ENCODE assay signal across 31 mouse cellular contexts in the genomic region with DNA sequence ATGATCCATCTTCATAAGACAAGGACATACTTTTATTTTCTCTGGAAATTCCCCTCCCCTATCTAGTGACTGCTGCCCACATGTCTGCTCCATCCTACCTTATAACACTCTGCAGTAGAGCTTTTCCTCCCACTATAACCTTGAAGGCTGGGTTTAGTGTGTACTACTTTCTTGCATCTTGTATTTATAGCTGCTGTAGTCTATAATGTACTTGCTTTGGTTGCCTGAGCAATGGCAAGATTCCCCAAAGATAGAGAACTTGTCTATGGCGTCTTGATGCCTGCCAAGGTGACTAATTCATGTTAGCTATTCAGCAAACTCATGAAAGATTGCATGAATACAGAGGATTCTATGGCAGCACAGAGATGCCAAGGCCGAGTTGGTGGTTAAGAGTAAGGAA.
"Had no signal": no experiment of that assay in that cellular context is flagged by ENCODE, and none has a peak within 500 bp of the region (broad histone marks: within the 10 kb centered on the region; RNA-seq: fewer than 3 reads in every experiment).

No protein-coding gene starts in this region.

- ATAC-seq: liver, embryonic 12.5 days; liver, postnatal 0 days; lung, postnatal 0 days; midbrain, embryonic 13.5 days; midbrain, embryonic 15.5 days; midbrain, embryonic 16.5 days had no signal

- H3K4me1 ChIP-seq: limb, embryonic 13.5 days; limb, embryonic 15.5 days; liver, embryonic 12.5 days; liver, embryonic 13.5 days; liver, embryonic 15.5 days; lung, embryonic 15.5 days had no signal

- H3K27ac ChIP-seq: limb, embryonic 10.5 days; limb, embryonic 12.5 days; limb, embryonic 13.5 days; limb, embryonic 15.5 days; liver, embryonic 12.5 days; liver, embryonic 13.5 days; liver, embryonic 14.5 days; liver, embryonic 15.5 days; lung, embryonic 15.5 days; macrophage; midbrain, embryonic 10.5 days; midbrain, embryonic 12.5 days; midbrain, embryonic 13.5 days; midbrain, embryonic 15.5 days had no signal

- DNase-seq: left cerebral cortex, postnatal 4 days; liver; liver, embryonic 13.5 days; liver, postnatal 0 days; lung, adult 18-20 months; lung, adult 2 months; lung, embryonic 14.5 days; lung, postnatal 10 days; lung, postnatal 14 days; lung, postnatal 36 days; lung, postnatal 4 days; midbrain, embryonic 14.5 days had no signal

- H3K9me3 ChIP-seq: limb, embryonic 10.5 days; limb, embryonic 12.5 days; limb, embryonic 13.5 days; limb, embryonic 15.5 days; liver, embryonic 12.5 days; liver, embryonic 13.5 days; liver, embryonic 15.5 days; lung, embryonic 15.5 days; megakaryocyte, embryonic 14.5 days; midbrain, embryonic 10.5 days; midbrain, embryonic 12.5 days; midbrain, embryonic 13.5 days; midbrain, embryonic 15.5 days had no signal

- H3K9ac ChIP-seq: limb, embryonic 12.5 days; limb, embryonic 13.5 days; limb, embryonic 15.5 days; liver, embryonic 12.5 days; liver, embryonic 13.5 days; liver, embryonic 14.5 days; liver, embryonic 15.5 days; liver, postnatal 0 days; lung, embryonic 14.5 days; lung, embryonic 15.5 days; midbrain, embryonic 12.5 days; midbrain, embryonic 13.5 days; midbrain, embryonic 15.5 days had no signal

- H3K4me3 ChIP-seq: limb, embryonic 10.5 days; limb, embryonic 12.5 days; limb, embryonic 13.5 days; limb, embryonic 15.5 days; liver, embryonic 12.5 days; liver, embryonic 13.5 days; liver, embryonic 15.5 days; lung, embryonic 15.5 days; megakaryocyte, embryonic 14.5 days; midbrain, embryonic 10.5 days; midbrain, embryonic 12.5 days; midbrain, embryonic 13.5 days; midbrain, embryonic 15.5 days; myocyte had no signal

- H3K27me3 ChIP-seq: limb, embryonic 12.5 days; limb, embryonic 13.5 days; limb, embryonic 15.5 days; liver, embryonic 12.5 days; liver, embryonic 13.5 days; liver, embryonic 15.5 days; lung, embryonic 15.5 days; megakaryocyte, embryonic 14.5 days; midbrain, embryonic 12.5 days; midbrain, embryonic 13.5 days; midbrain, embryonic 15.5 days had no signal

- H3K36me3 ChIP-seq: limb, embryonic 10.5 days; limb, embryonic 12.5 days; limb, embryonic 13.5 days; limb, embryonic 15.5 days; liver, embryonic 12.5 days; liver, embryonic 13.5 days; liver, embryonic 15.5 days; lung, embryonic 15.5 days; midbrain, embryonic 10.5 days; midbrain, embryonic 12.5 days; midbrain, embryonic 13.5 days; midbrain, embryonic 15.5 days had no signal

- H3K4me2 ChIP-seq: limb, embryonic 12.5 days; limb, embryonic 13.5 days; limb, embryonic 15.5 days; liver, embryonic 11.5 days; liver, embryonic 12.5 days; liver, embryonic 13.5 days; liver, embryonic 15.5 days; lung, embryonic 14.5 days; lung, embryonic 15.5 days; midbrain, embryonic 11.5 days; midbrain, embryonic 12.5 days; midbrain, embryonic 13.5 days; midbrain, embryonic 15.5 days had no signal
